Mouse (Mus musculus): ENCODE data around the gene D10Jhu81e. TPM values are rescaled to one million over a fixed set of nuclear protein-coding genes. Genes with fewer than 3 reads are reported as not detected.

Gene D10Jhu81e
- polyA plus RNA-seq, 1 experiment: 23.2 TPM

DNA sequence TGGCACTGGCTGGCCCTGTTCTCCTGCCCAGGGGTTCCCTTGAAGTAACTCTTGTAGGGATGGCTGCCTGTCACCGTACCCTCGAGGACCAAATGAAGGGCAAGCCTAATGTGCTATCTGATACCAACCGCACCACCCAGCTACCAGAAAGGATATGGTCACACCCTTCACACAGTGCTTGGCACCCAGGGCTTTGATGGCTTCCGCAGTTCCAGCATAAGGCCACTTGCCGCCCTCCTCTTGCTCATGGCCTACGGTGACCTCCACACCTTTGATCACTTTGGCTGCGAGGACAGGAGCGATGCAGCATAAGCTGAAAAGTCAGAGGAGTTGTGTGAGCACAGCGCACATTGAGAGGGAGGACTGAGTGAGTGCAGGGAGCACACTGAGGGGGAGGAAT lies 6.3 kb downstream of the D10Jhu81e start:
- peaks cover 4% of the 10 kb centered on the region; the same call in 1 of the 2 replicates for H3K4me1 ChIP-seq (ENCODE audit: control insufficient read depth, insufficient read depth, low read length)
- no peaks in the 10 kb centered on the region for H3K27me3 ChIP-seq (ENCODE audit: control insufficient read depth, insufficient read depth, low read length)
- TF ChIP-seq CTCF (IDR thresholded peaks at IDR 0.05; ENCODE audit: control insufficient read depth, insufficient read depth, insufficient replicate concordance, low read depth, low read length) (no peak), POLR2A (IDR thresholded peaks at IDR 0.05; ENCODE audit: control insufficient read depth, low read depth, low read length) (no peak)
- no peaks in the 10 kb centered on the region for H3K36me3 ChIP-seq (ENCODE audit: control insufficient read depth, insufficient read depth, low read length)
- no peak overlapping the region for H3K27ac ChIP-seq (ENCODE audit: control insufficient read depth, insufficient read depth, low read depth, low read length)
- no peak overlapping the region for H3K4me3 ChIP-seq (ENCODE audit: control insufficient read depth, low read depth, low read length)

DNA sequence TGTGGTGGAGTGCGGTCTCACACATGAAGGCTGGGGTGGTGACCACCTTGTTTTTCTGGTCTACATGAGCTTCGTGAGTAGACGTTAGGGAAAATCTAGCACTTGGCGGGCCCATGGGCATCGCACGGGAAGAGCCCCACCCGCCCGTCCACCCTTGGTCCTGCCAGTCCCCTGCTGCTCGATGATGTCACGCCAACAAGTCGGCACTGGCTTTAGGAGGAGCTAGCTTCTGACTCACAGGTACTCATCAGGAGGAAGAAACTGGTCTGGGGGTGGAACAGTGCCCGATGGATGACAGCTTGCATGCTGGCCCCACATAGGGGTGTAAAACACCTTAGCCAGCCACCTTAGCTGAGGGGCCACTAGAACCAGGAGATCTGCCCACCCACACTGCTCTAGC lies 6.9 kb downstream of the D10Jhu81e start:
- Histone ChIP-seq H3K27me3 (ENCODE audit: control insufficient read depth, insufficient read depth, low read length) (no peaks in the 10 kb centered on the region), H3K4me1 (ENCODE audit: control insufficient read depth, insufficient read depth, low read length) (peaks cover 4% of the 10 kb centered on the region; the same call in 1 of the 2 replicates), H3K27ac (ENCODE audit: control insufficient read depth, insufficient read depth, low read depth, low read length) (no peak overlapping the region), H3K36me3 (ENCODE audit: control insufficient read depth, insufficient read depth, low read length) (no peaks in the 10 kb centered on the region), H3K4me3 (ENCODE audit: control insufficient read depth, low read depth, low read length) (no peak overlapping the region)
- TF ChIP-seq CTCF (IDR thresholded peaks at IDR 0.05; ENCODE audit: control insufficient read depth, insufficient read depth, insufficient replicate concordance, low read depth, low read length) (no peak), POLR2A (IDR thresholded peaks at IDR 0.05; ENCODE audit: control insufficient read depth, low read depth, low read length) (no peak)

GRCm38 (mm10) chr10:78161096-78161495 lies 8.5 kb downstream of the D10Jhu81e start:
- no peak for TF ChIP-seq CTCF (IDR thresholded peaks at IDR 0.05; ENCODE audit: control insufficient read depth, insufficient read depth, insufficient replicate concordance, low read depth, low read length)
- TF ChIP-seq POLR2A (IDR thresholded peaks at IDR 0.05; ENCODE audit: control insufficient read depth, low read depth, low read length): no peak
- Histone ChIP-seq H3K27me3 (ENCODE audit: control insufficient read depth, insufficient read depth, low read length) (no peaks in the 10 kb centered on the region), H3K36me3 (ENCODE audit: control insufficient read depth, insufficient read depth, low read length) (no peaks in the 10 kb centered on the region), H3K4me3 (ENCODE audit: control insufficient read depth, low read depth, low read length) (no peak overlapping the region), H3K27ac (ENCODE audit: control insufficient read depth, insufficient read depth, low read depth, low read length) (no peak overlapping the region), H3K4me1 (ENCODE audit: control insufficient read depth, insufficient read depth, low read length) (peaks cover 4% of the 10 kb centered on the region; the same call in 1 of the 2 replicates)

DNA sequence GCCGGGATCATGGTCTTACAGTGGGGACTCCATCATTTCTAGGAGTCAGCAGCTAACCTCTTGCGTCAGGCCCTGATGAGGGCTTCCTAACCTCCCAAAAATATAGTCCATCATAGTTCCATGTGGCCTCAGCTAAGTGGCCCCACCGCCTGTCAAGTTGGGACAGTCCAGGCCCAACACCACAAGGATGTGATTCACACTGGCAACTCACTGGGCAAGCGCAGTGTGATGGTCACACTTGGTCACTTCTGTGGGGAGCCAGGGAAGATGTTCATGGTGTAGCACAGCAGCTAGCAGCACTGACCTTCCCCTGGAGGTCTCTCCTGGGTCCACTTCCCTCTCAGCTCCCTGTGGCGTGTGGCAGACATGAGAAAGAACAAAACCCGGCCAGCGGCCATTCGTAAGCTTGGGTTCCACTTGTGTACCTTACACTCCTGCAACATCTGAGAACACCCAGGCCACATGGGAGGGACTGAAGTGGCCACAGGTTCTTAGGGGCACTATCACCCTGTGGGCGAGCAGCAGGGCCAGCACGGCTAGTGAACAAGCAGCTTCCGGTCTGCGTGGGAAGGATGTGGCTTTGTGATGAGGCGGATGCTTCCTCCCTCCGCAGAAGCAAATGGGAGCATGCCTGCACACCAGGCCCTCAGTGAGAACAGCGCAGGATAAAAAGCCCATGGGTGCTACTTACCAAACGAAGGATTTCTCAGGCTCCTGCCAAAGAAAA lies 9.1 kb downstream of the D10Jhu81e start:
- Histone ChIP-seq H3K4me3 (ENCODE audit: control insufficient read depth, low read depth, low read length) (no peak overlapping the region), H3K27ac (ENCODE audit: control insufficient read depth, insufficient read depth, low read depth, low read length) (no peak overlapping the region), H3K4me1 (ENCODE audit: control insufficient read depth, insufficient read depth, low read length) (peaks cover 4% of the 10 kb centered on the region; the same call in 1 of the 2 replicates), H3K27me3 (ENCODE audit: control insufficient read depth, insufficient read depth, low read length) (no peaks in the 10 kb centered on the region), H3K36me3 (ENCODE audit: control insufficient read depth, insufficient read depth, low read length) (no peaks in the 10 kb centered on the region)
- TF ChIP-seq CTCF (IDR thresholded peaks at IDR 0.05; ENCODE audit: control insufficient read depth, insufficient read depth, insufficient replicate concordance, low read depth, low read length) (no peak), POLR2A (IDR thresholded peaks at IDR 0.05; ENCODE audit: control insufficient read depth, low read depth, low read length) (no peak)

- H3K36me3 ChIP-seq (ENCODE audit: control insufficient read depth, insufficient read depth, low read length): no peaks in the 10 kb centered on the region
- H3K27me3 ChIP-seq (ENCODE audit: control insufficient read depth, insufficient read depth, low read length): no peaks in the 10 kb centered on the region
- H3K4me3 ChIP-seq (ENCODE audit: control insufficient read depth, low read depth, low read length): no peak overlapping the region
- H3K4me1 ChIP-seq (ENCODE audit: control insufficient read depth, insufficient read depth, low read length): peaks cover 4% of the 10 kb centered on the region; the same call in 1 of the 2 replicates
- TF ChIP-seq POLR2A (IDR thresholded peaks at IDR 0.05; ENCODE audit: control insufficient read depth, low read depth, low read length): no peak
- peak; percentile 90 for TF ChIP-seq CTCF (IDR thresholded peaks at IDR 0.05; ENCODE audit: control insufficient read depth, insufficient read depth, insufficient replicate concordance, low read depth, low read length)
- H3K27ac ChIP-seq (ENCODE audit: control insufficient read depth, insufficient read depth, low read depth, low read length): no peak overlapping the region
These were observed 9.7 kb downstream of the D10Jhu81e start for GRCm38 (mm10) chr10:78159906-78160305.

DNA sequence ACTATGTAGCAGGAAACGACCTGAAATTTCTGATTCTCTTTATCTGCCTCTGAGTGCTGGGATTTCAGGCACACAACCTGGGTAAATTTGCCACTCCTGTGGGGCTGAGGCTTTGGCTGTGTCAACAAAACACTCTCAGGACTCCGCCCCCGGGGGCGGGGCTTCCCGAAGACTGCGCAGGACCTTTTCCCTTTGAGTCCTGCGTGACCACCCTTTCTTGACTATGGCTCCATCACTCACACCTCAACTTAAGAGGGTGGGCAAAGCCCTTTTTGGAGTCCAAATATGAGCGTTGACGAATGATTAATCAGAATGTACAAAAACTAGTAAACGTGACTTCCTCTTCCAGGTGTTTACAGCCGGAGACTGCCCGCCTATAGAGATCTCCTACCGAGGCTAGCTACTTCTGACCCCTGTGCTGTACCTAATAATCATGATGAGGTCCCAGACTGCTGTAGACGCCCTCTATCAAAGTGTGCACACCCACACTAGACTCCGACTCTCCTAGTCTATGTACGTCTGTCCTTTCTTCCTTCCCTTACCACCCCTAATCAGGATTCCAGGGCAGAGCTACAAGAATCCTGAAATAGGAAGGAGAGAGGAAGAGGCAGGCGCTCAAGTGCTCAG lies 10.2 kb downstream of the D10Jhu81e start:
- no peak overlapping the region for H3K4me3 ChIP-seq (ENCODE audit: control insufficient read depth, low read depth, low read length)
- TF ChIP-seq POLR2A (IDR thresholded peaks at IDR 0.05; ENCODE audit: control insufficient read depth, low read depth, low read length): no peak
- TF ChIP-seq CTCF (IDR thresholded peaks at IDR 0.05; ENCODE audit: control insufficient read depth, insufficient read depth, insufficient replicate concordance, low read depth, low read length): no peak
- no peak overlapping the region for H3K27ac ChIP-seq (ENCODE audit: control insufficient read depth, insufficient read depth, low read depth, low read length)
- H3K27me3 ChIP-seq (ENCODE audit: control insufficient read depth, insufficient read depth, low read length): no peaks in the 10 kb centered on the region
- H3K36me3 ChIP-seq (ENCODE audit: control insufficient read depth, insufficient read depth, low read length): no peaks in the 10 kb centered on the region
- peaks cover 4% of the 10 kb centered on the region; the same call in 1 of the 2 replicates for H3K4me1 ChIP-seq (ENCODE audit: control insufficient read depth, insufficient read depth, low read length)

DNA sequence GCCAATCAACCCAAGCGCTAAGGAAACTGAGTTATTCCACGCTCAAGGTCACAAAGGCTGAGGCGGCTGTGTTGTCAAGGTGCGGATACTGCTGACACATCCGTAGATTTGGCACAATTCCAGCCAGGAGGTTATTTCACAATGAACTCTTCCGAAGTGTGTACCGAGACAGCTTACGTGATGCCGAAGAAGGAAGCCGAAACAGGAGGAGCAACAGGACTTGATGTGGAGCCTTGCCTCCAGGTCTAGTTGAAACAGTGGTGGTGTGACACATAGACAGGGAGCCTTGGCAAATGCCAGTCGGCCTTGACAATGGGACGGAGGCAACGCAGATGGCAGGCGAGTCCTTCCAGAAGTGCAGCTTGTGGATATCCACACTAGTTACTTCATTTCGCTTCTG lies 11.5 kb downstream of the D10Jhu81e start:
- TF ChIP-seq POLR2A (IDR thresholded peaks at IDR 0.05; ENCODE audit: control insufficient read depth, low read depth, low read length): no peak
- TF ChIP-seq CTCF (IDR thresholded peaks at IDR 0.05; ENCODE audit: control insufficient read depth, insufficient read depth, insufficient replicate concordance, low read depth, low read length): no peak
- H3K27me3 ChIP-seq (ENCODE audit: control insufficient read depth, insufficient read depth, low read length): no peaks in the 10 kb centered on the region
- no peaks in the 10 kb centered on the region for H3K36me3 ChIP-seq (ENCODE audit: control insufficient read depth, insufficient read depth, low read length)
- no peak overlapping the region for H3K27ac ChIP-seq (ENCODE audit: control insufficient read depth, insufficient read depth, low read depth, low read length)
- peaks cover 4% of the 10 kb centered on the region; the same call in 1 of the 2 replicates for H3K4me1 ChIP-seq (ENCODE audit: control insufficient read depth, insufficient read depth, low read length)
- H3K4me3 ChIP-seq (ENCODE audit: control insufficient read depth, low read depth, low read length): no peak overlapping the region
